ENCODE assay signal across 13 mouse cellular contexts in the genomic region with DNA sequence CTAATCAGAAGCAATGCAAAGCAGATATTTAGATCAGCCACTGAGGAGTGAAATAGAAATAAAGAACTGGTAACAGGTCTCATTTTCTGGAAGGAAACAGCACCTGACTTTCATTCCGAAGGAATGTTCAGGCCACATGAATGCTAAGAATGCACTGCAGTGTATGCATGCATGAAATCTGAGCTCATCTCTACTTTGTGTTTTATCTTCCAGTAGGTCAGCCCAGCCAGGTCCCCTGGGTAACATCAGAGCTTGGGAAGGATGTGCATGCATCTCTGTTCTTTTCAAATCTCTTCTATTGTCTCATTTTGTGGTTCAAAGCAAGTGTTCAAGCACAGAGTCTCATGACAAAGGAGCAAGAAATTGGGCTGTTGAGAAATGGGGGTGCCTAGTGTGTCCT.
"Had no signal": no experiment of that assay in that cellular context is flagged by ENCODE, and none has a peak within 500 bp of the region (broad histone marks: within the 10 kb centered on the region; RNA-seq: fewer than 3 reads in every experiment).

No protein-coding gene starts in this region.

- H3K36me3 ChIP-seq: limb, embryonic 10.5 days; liver, embryonic 15.5 days; midbrain, embryonic 10.5 days; stomach, embryonic 15.5 days had no signal

- H3K4me1 ChIP-seq: limb, embryonic 10.5 days; liver, embryonic 15.5 days; midbrain, embryonic 10.5 days; stomach, embryonic 15.5 days had no signal

- H3K4me3 ChIP-seq: left cerebral cortex, adult 2 months; limb, embryonic 10.5 days; liver, embryonic 15.5 days; midbrain, embryonic 10.5 days; stomach, embryonic 15.5 days had no signal

- DNase-seq: kidney, postnatal 25 days; lung, adult 2 months; lung, postnatal 36 days; midbrain, embryonic 14.5 days; thymus, adult 2 months; thymus, postnatal 25 days had no signal

- H3K27ac ChIP-seq: left cerebral cortex, adult 2 months; limb, embryonic 10.5 days; liver, embryonic 15.5 days; midbrain, embryonic 10.5 days; stomach, embryonic 15.5 days had no signal

- H3K9me3 ChIP-seq: limb, embryonic 10.5 days; liver, embryonic 15.5 days; midbrain, embryonic 10.5 days; stomach, embryonic 15.5 days had no signal

- H3K9ac ChIP-seq: liver, embryonic 15.5 days; stomach, embryonic 15.5 days had no signal

- ATAC-seq: lung, postnatal 0 days had no signal

- H3K27me3 ChIP-seq: liver, embryonic 15.5 days; stomach, embryonic 15.5 days had no signal

- H3K4me2 ChIP-seq: liver, embryonic 11.5 days; liver, embryonic 15.5 days; stomach, embryonic 15.5 days had no signal
